Mouse (Mus musculus): ENCODE measurements at regions not wholly inside any gene's neighbourhood (a gene's known extent, or its start where the extent isn't known, plus 50 kb on each side); places are given as distances from the start of the nearest gene placed in this dataset.
"Not testable (repeated sequence)": the region's sequence is repeated elsewhere in the genome, so short reads cannot be mapped to it uniquely, and the experiment has no call there.

- DNase-seq, result no peak
These were observed 977.1 kb upstream of the Cdh8 start for GRCm38 (mm10) chr8:100393327-100393726.

- DNase-seq, result no peak
These were observed 951.4 kb upstream of the Cdh8 start for GRCm38 (mm10) chr8:100367663-100368062.

GRCm38 (mm10) chr8:100362772-100363171, 946.5 kb upstream of the Cdh8 start:
- DNase-seq, result no peak

GRCm38 (mm10) chr8:100360541-100360940, 944.3 kb upstream of the Cdh8 start:
- not testable (repeated sequence) for DNase-seq

GRCm38 (mm10) chr8:100334528-100334927, 918.3 kb upstream of the Cdh8 start:
- no peak for DNase-seq

- no peak for DNase-seq
These were observed 909.3 kb upstream of the Cdh8 start for GRCm38 (mm10) chr8:100325616-100326015.

GRCm38 (mm10) chr8:100323471-100323870, 907.2 kb upstream of the Cdh8 start:
- DNase-seq, result no peak

- DNase-seq, result peak; percentile 4 to 7
These were observed 881.9 kb upstream of the Cdh8 start for GRCm38 (mm10) chr8:100298191-100298590.

GRCm38 (mm10) chr8:100292588-100292987, 876.3 kb upstream of the Cdh8 start:
- no peak for DNase-seq

GRCm38 (mm10) chr8:100291981-100292380, 875.7 kb upstream of the Cdh8 start:
- no peak for DNase-seq

Data from cerebellum, postnatal 36 days (tissue).